Mouse (Mus musculus) E14TG2a.4 (cell line): ENCODE data around the gene Map1lc3a.

ENCODE experiments used
- H3K27me3 ChIP-seq: 2 replicates; pipeline ENCODE4 v1.6.1; 2014; ENCODE audit warnings: low read length, control low read depth; ENCODE audit not compliant: insufficient read depth
- H3K36me3 ChIP-seq: 2 replicates; pipeline ENCODE4 v1.6.1; 2014; ENCODE audit warnings: low read length, control low read depth; ENCODE audit not compliant: insufficient read depth
- H3K4me1 ChIP-seq: replicated peaks from 2 replicates; pipeline ENCODE4 v1.6.1; 2014; ENCODE audit warnings: low read depth, low read length, control low read depth
- H3K4me3 ChIP-seq: replicated peaks from 2 replicates; pipeline ENCODE4 v1.5.1; 2014; ENCODE audit warnings: mild to moderate bottlenecking, low read length
- H3K9me3 ChIP-seq: 2 replicates; pipeline ENCODE4 v1.6.1; 2014; ENCODE audit warnings: low read length, control low read depth
- CTCF ChIP-seq: conservative IDR thresholded peaks from 2 replicates; pipeline ENCODE4 v1.5.1; 2014; ENCODE audit warnings: low read length
- NANOG ChIP-seq: IDR thresholded peaks from 2 replicates; pipeline ENCODE4 v1.6.1; 2014; ENCODE audit warnings: borderline replicate concordance, low read length, mixed read lengths
- POU5F1 ChIP-seq: IDR thresholded peaks from 2 replicates; pipeline ENCODE4 v1.6.1; 2014; ENCODE audit warnings: low read length, borderline replicate concordance

Gene Map1lc3a

DNA sequence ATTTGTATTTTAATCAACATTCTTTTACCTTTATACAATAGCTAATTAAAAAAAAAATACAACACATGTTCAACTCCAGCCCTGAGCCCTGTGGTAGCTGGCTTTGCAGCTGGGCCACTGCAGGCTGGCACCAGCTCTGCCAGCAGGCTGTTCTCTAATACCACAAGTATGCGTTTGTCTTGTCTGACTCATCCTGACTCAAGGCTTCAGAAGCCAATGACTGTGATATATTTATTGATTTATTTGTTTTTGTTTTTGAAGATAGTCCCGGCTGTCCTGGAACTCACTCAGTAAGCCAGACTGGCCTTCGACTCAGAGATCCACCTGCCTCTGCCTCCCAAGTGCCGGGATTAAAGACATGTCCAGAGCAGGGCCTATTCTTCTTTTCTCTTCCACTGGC is 17.8 kb downstream of the Map1lc3a start:
- H3K4me1 ChIP-seq = no peaks in the 10 kb centered on the region
- no peaks in the 10 kb centered on the region for H3K27me3 ChIP-seq
- no peak overlapping the region for H3K4me3 ChIP-seq
- no peaks in the 10 kb centered on the region for H3K9me3 ChIP-seq
- peaks cover 72% of the 10 kb centered on the region for H3K36me3 ChIP-seq
- TF ChIP-seq CTCF = no peak
- no peak for TF ChIP-seq POU5F1
- TF ChIP-seq NANOG = no peak

DNA sequence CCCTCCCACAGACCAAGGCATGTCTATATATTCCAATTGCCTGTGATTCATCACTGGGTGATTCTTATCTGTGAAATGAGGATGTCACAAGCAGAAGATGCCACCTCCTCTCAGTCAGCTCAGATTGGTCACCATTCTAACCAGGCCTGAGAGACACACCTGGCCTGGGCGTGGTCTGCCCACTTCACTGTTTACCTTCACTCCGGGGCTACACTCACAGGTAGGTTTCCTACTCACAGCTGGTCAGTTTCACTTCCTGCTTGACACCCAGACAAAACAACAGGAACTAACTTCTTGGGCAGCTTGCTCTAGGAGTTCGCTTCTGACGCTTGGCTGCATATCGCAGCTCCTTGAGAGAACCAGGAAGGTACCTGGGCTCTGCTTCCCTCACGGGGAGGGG is 19.4 kb downstream of the Map1lc3a start:
- H3K4me3 ChIP-seq = no peak overlapping the region
- H3K4me1 ChIP-seq = no peaks in the 10 kb centered on the region
- no peaks in the 10 kb centered on the region for H3K9me3 ChIP-seq
- no peaks in the 10 kb centered on the region for H3K27me3 ChIP-seq
- peaks cover 74% of the 10 kb centered on the region for H3K36me3 ChIP-seq
- TF ChIP-seq POU5F1 (no peak), NANOG (no peak), CTCF (no peak)

DNA sequence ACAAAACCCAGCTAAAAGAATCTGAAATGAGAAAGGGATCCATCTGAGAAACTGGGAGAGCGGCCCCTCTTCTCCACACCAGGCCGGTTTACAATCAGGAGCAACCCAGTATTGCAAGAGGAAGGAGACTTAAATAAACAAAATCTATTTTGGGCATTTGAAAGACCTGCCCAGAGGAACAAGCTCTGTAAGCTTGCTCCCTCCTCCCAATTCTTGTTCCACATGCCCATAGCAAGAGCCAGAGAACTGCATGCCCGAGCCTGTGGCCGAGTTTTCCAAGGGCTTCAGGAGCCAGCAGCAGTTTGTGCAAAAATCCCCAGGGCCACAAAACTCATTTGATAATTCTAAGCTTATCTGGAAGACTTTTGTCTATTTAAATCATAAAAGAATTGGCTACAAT is 23.5 kb downstream of the Map1lc3a start:
- peaks cover 61% of the 10 kb centered on the region for H3K36me3 ChIP-seq
- H3K9me3 ChIP-seq = peaks cover 6% of the 10 kb centered on the region
- TF ChIP-seq CTCF (no peak), NANOG (no peak), POU5F1 (no peak)
- H3K4me3 ChIP-seq = no peak overlapping the region
- no peaks in the 10 kb centered on the region for H3K4me1 ChIP-seq
- no peaks in the 10 kb centered on the region for H3K27me3 ChIP-seq

DNA sequence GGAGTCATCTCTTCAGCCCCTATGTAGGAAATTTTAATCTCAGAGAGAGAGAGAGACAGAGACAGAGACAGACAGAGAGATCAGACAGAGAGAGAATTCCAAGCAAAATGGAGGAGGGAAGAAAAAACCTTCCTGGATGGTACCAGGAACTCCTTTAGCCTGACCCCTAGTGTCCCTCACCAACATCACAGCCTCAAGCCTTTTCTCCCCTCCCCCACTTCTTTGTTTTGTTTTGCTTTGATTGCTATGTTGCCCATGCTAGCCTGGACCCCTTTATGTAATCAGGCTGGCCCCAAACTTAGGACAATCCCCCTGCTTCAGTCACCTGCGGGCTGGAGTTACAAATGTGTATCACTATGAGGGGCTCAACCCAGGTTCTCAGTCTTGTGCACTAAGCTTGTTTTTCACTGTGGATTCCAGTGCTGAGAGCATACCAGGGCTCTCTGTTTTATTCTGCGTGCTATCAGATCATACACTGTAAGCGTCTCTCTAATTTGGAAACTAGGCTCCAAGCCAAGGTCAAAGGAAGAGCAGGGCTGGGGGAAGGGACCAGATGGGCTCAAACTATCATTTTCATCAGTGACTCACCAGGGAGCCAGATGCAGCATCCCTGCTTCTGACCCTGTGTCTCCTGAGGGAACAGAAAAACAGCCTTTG is 33.0 kb downstream of the Map1lc3a start:
- peaks cover 74% of the 10 kb centered on the region for H3K9me3 ChIP-seq

DNA sequence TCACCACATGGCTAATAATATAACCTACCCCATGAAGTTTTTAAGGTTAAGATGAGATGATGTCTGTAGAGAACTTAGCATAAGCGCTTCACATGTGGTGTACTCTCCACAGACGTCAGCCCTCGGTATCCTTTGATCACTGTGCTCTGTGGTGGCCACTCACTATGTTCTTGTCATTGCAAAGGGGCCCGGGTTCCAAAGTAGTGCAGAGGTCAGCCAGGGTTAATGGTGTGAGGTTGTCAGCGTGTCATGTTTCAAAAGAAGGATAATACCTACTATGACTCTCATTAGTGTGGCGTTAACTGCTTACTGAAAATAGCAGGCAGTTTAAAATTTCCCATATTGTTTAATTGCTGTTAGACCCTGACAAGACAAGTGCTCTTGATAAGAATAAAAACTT is 37.6 kb downstream of the Map1lc3a start:
- Histone ChIP-seq H3K9me3 (peaks cover 31% of the 10 kb centered on the region), H3K36me3 (peaks cover 41% of the 10 kb centered on the region), H3K4me3 (no peak overlapping the region), H3K4me1 (no peaks in the 10 kb centered on the region), H3K27me3 (no peaks in the 10 kb centered on the region)
- TF ChIP-seq CTCF (no peak), NANOG (no peak), POU5F1 (no peak)

More for the DNA sequence above, 33.0 kb downstream of the Map1lc3a start:
- TF ChIP-seq POU5F1 (no peak), NANOG (no peak), CTCF (no peak)
- H3K4me3 ChIP-seq = no peak overlapping the region
- no peaks in the 10 kb centered on the region for H3K27me3 ChIP-seq
- no peaks in the 10 kb centered on the region for H3K4me1 ChIP-seq
- peaks cover 70% of the 10 kb centered on the region for H3K36me3 ChIP-seq

DNA sequence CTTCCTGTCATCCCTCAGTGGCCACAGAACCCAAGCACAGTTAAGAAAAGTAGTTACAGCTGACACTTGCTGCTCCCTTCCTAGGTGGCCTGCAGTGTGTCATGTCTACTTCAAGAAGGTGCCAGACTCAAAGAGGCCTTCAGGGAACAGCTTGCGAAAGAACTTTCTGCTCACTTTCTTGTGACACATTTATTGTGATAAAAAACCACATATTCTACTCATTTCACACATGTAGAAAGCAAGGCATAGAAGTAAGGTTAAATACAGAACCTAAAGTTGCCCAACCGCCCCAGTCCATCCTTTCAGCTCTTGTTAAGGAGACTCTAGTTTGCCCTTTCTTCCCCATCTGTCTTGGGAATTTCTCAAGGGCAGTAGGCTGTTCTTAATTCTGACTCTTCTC is 42.5 kb downstream of the Map1lc3a start:
- H3K36me3 ChIP-seq = peaks cover 22% of the 10 kb centered on the region
- TF ChIP-seq CTCF = no peak
- no peak for TF ChIP-seq NANOG
- TF ChIP-seq POU5F1 = no peak
- no peaks in the 10 kb centered on the region for H3K9me3 ChIP-seq
- H3K4me1 ChIP-seq = peaks cover 15% of the 10 kb centered on the region
- no peaks in the 10 kb centered on the region for H3K27me3 ChIP-seq
- no peak overlapping the region for H3K4me3 ChIP-seq

DNA sequence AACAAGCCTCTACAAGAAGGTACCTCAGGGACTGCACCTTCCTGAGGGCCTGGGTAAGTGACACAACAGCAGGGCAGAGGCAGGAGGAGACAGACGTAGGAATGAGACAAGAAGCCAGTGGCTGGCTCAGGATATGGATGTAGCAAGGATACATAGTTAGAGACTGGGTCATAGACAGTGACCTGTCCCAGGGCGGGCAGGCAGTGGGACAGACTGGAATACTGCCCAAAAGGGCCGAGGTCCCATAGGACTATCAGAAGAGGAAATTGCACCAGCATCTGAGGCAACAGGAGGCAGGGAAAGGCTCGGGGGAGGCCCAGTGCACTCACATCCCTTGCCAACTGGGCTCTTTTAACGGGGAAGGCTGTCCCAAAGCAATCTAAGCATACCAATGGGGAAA is 44.5 kb downstream of the Map1lc3a start:
- H3K27me3 ChIP-seq = no peaks in the 10 kb centered on the region
- TF ChIP-seq CTCF = no peak
- no peak for TF ChIP-seq POU5F1
- TF ChIP-seq NANOG = no peak
- no peaks in the 10 kb centered on the region for H3K9me3 ChIP-seq
- peaks cover 12% of the 10 kb centered on the region for H3K36me3 ChIP-seq
- H3K4me1 ChIP-seq = peaks cover 15% of the 10 kb centered on the region
- H3K4me3 ChIP-seq = no peak overlapping the region

DNA sequence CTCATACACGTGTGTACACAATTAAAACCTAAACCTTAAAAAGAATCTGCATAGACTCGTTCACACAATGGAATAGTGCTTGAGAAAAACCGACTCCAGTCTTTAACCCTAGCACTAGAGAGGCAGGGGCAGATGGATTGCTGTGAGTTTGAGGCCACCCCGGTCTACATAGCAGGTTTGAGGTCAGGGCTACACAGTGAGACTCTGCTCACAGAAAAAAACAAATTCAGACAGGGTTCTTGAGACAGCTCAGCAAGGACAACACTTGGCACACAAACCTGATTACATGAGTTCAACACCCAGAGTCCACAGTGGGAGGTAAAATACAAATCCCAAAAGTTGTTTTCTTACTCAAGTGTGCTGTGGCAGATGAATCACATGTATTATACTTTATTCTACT is 49.9 kb downstream of the Map1lc3a start:
- Histone ChIP-seq H3K4me1 (peaks cover 3% of the 10 kb centered on the region; the same call in 1 of the 2 replicates), H3K27me3 (no peaks in the 10 kb centered on the region), H3K4me3 (no peak overlapping the region), H3K9me3 (no peaks in the 10 kb centered on the region), H3K36me3 (peaks cover 40% of the 10 kb centered on the region)
- TF ChIP-seq NANOG = no peak
- TF ChIP-seq POU5F1 = no peak
- TF ChIP-seq CTCF = no peak
